ENCODE assay signal across 8 mouse cellular contexts in genomic region chr10:45473663-45474333, GRCm38 (mm10). TPM values are rescaled to one million over a fixed set of nuclear protein-coding genes. Genes with fewer than 3 reads are reported as not detected.
A peak's percentile ranks its signal among the peaks of the same experiment; 100 is the strongest.
DNase-seq lines count a peak whose midpoint lies in the region; ATAC-seq and TF ChIP-seq lines count a peak whose summit lies in the region.

No protein-coding gene starts in this region.

- no peak for TF ChIP-seq POLR2A in brain, embryonic 14.5 days (IDR thresholded peaks at IDR 0.05; ENCODE audit: borderline replicate concordance, extremely low read depth, insufficient read depth, insufficient read length, poor library complexity, severe bottlenecking)

- H3K36me3 ChIP-seq in heart, embryonic 13.5 days = no peaks in the 10 kb centered on the region
- no peaks in the 10 kb centered on the region for H3K36me3 ChIP-seq in hindbrain, embryonic 10.5 days
- H3K36me3 ChIP-seq in midbrain, embryonic 11.5 days (ENCODE audit: control insufficient read depth, insufficient read depth, low read length) = no peaks in the 10 kb centered on the region

- no peak for DNase-seq in heart, adult 11 months
- peak; percentile 56 for DNase-seq in brain, embryonic 14.5 days (ENCODE audit: low read depth)
- peak; percentile 58 for DNase-seq in hindbrain, embryonic 10.5 days (ENCODE audit: low spot score)
- DNase-seq in midbrain, embryonic 11.5 days (ENCODE audit: low spot score, missing footprints) = peak; percentile 93
- no peak for DNase-seq in adrenal gland, adult 2 months
- DNase-seq in gastrocnemius, postnatal 25 days = no peak
- DNase-seq in adrenal gland, postnatal 10 days = no peak

- ATAC-seq in heart, embryonic 13.5 days (ENCODE audit: extremely low read depth, insufficient number of reproducible peaks, low FRiP score, low TSS enrichment) = no peak
- ATAC-seq in midbrain, embryonic 11.5 days (ENCODE audit: low FRiP score) = no peak

- H3K27ac ChIP-seq in heart, embryonic 13.5 days (replicated peaks) = no peak overlapping the region
- peak overlapping the region; percentile 79 for H3K27ac ChIP-seq in hindbrain, embryonic 10.5 days
- H3K27ac ChIP-seq in midbrain, embryonic 11.5 days (ENCODE audit: low read depth, low read length) = no peak overlapping the region

- peak overlapping the region; percentile 79 for H3K9ac ChIP-seq in heart, embryonic 13.5 days
- peak overlapping the region; percentile 59 for H3K9ac ChIP-seq in midbrain, embryonic 11.5 days (ENCODE audit: low read length)

- peak overlapping the region; percentile 61 for H3K4me3 ChIP-seq in heart, embryonic 13.5 days
- H3K4me3 ChIP-seq in hindbrain, embryonic 10.5 days = peak overlapping the region; percentile 52
- peak overlapping the region; percentile 25 for H3K4me3 ChIP-seq in midbrain, embryonic 11.5 days (ENCODE audit: low read depth, low read length)

- no peak for TF ChIP-seq CTCF in brain, embryonic 14.5 days (IDR thresholded peaks at IDR 0.05; ENCODE audit: borderline replicate concordance, extremely low read depth, insufficient read depth, insufficient read length)

- peaks cover 17% of the 10 kb centered on the region for H3K4me1 ChIP-seq in heart, embryonic 13.5 days
- peaks cover 36% of the 10 kb centered on the region for H3K4me1 ChIP-seq in hindbrain, embryonic 10.5 days (replicated peaks)
- H3K4me1 ChIP-seq in midbrain, embryonic 11.5 days (ENCODE audit: control insufficient read depth, insufficient read depth, low read length) = peaks cover 26% of the 10 kb centered on the region

- 0% methylated on average over 21 of the region's 21 CpGs for WGBS in heart, embryonic 13.5 days
- 1% methylated on average over 21 of the region's 21 CpGs for WGBS in hindbrain, embryonic 10.5 days
- under 1% methylated on average over 21 of the region's 21 CpGs for WGBS in midbrain, embryonic 11.5 days

- H3K4me2 ChIP-seq in heart, embryonic 13.5 days = peak overlapping the region; percentile 78
- H3K4me2 ChIP-seq in midbrain, embryonic 11.5 days = peak overlapping the region; percentile 52

- no peaks in the 10 kb centered on the region; the same call in 1 of the 2 replicates for H3K27me3 ChIP-seq in heart, embryonic 13.5 days (replicated peaks)
- H3K27me3 ChIP-seq in hindbrain, embryonic 10.5 days (ENCODE audit: insufficient read depth, poor library complexity, severe bottlenecking) = no peaks in the 10 kb centered on the region
- H3K27me3 ChIP-seq in midbrain, embryonic 11.5 days (ENCODE audit: control insufficient read depth, insufficient read depth, low read length) = no peaks in the 10 kb centered on the region

- no peaks in the 10 kb centered on the region for H3K9me3 ChIP-seq in heart, embryonic 13.5 days
- no peaks in the 10 kb centered on the region for H3K9me3 ChIP-seq in hindbrain, embryonic 10.5 days
- no peaks in the 10 kb centered on the region for H3K9me3 ChIP-seq in midbrain, embryonic 11.5 days (ENCODE audit: control insufficient read depth, low read length)

RNA-seq across cellular contexts. Expression of gene Lin28b, which starts 12.4 kb away (rescaled TPM):
- polyA plus RNA-seq in heart, embryonic 13.5 days (2015; fragmentation: Nextera tagmentation; extraction: Ambion mirVana) = 2.9 and 3.5 TPM in 2 replicates
- 13.4 and 15.1 TPM in 2 replicates for polyA plus RNA-seq in brain, embryonic 14.5 days (2012; rRNA removed)
- 19.9 and 40.8 TPM in 2 replicates for polyA plus RNA-seq in hindbrain, embryonic 10.5 days (2016; fragmentation: Nextera tagmentation; extraction: Ambion mirVana)
- polyA plus RNA-seq in midbrain, embryonic 11.5 days (2014; fragmentation: Nextera tagmentation; extraction: Ambion mirVana) = 27.3 and 27.5 TPM in 2 replicates
- total RNA-seq in adrenal gland, adult 2 months (2021) = not detected
- not detected in 2 replicates for polyA plus RNA-seq in adrenal gland, adult 2 months (2012; rRNA removed)
- not detected for total RNA-seq in gastrocnemius, postnatal 25 days (2021)
- under 1 TPM; 0.06 to 0.15 TPM for total RNA-seq in adrenal gland, postnatal 10 days (2021)

Comparison
In these comparisons a context has a peak if more than half of its experiments do, and no peak if none do; other contexts are left out.
1. DNase-seq: peak in brain, embryonic 14.5 days (single experiment), hindbrain, embryonic 10.5 days (single experiment) and midbrain, embryonic 11.5 days (single experiment); none in heart, adult 11 months (single experiment), adrenal gland, adult 2 months (single experiment), gastrocnemius, postnatal 25 days (single experiment) and adrenal gland, postnatal 10 days (single experiment).
2. Peak in every context shown above with its lines, with median percentiles within 50 percentile points of each other: H3K4me3 ChIP-seq.